In genomic region chr4:46085223-46085811, GRCm38 (mm10) we compare ENCODE assay signal across 11 mouse cellular contexts. TPM values are rescaled to one million over a fixed set of nuclear protein-coding genes. Genes with fewer than 3 reads are reported as not detected.
DNase-seq lines count a peak whose midpoint lies in the region; ATAC-seq lines count a peak whose summit lies in the region.
"Had no signal": no experiment of that assay in that cellular context is flagged by ENCODE, and none has a peak within 500 bp of the region (broad histone marks: within the 10 kb centered on the region; RNA-seq: fewer than 3 reads in every experiment).

No protein-coding gene starts in this region.

- H3K27ac ChIP-seq in heart, embryonic 10.5 days: 0 out of 2 replicates have a peak overlapping the region, but pooled peaks have one; percentile 7
- no peak overlapping the region; the same call in 1 of the 2 replicates for H3K27ac ChIP-seq in heart, embryonic 11.5 days (ENCODE audit: low read depth, low read length)
- no peak overlapping the region for H3K27ac ChIP-seq in midbrain, embryonic 11.5 days (ENCODE audit: low read depth, low read length)
- no peak overlapping the region; the same call in 1 of the 2 replicates for H3K27ac ChIP-seq in midbrain, embryonic 13.5 days
- H3K27ac ChIP-seq in embryonic facial prominence, embryonic 15.5 days (replicated peaks): peak overlapping the region; percentile 44; the same call in 1 of the 2 replicates
- H3K27ac ChIP-seq: forebrain, embryonic 15.5 days; liver, embryonic 12.5 days had no signal

- peaks cover 40% of the 10 kb centered on the region for H3K4me1 ChIP-seq in heart, embryonic 10.5 days
- peaks cover 7% of the 10 kb centered on the region for H3K4me1 ChIP-seq in heart, embryonic 11.5 days (ENCODE audit: control insufficient read depth, insufficient read depth, low read length)
- H3K4me1 ChIP-seq in midbrain, embryonic 11.5 days (ENCODE audit: control insufficient read depth, insufficient read depth, low read length): no peaks in the 10 kb centered on the region
- H3K4me1 ChIP-seq in midbrain, embryonic 13.5 days (replicated peaks): peaks cover 16% of the 10 kb centered on the region
- peaks cover 17% of the 10 kb centered on the region for H3K4me1 ChIP-seq in embryonic facial prominence, embryonic 15.5 days
- H3K4me1 ChIP-seq: forebrain, embryonic 15.5 days had no signal

- H3K9ac ChIP-seq in heart, embryonic 11.5 days (ENCODE audit: low read depth, low read length): no peak overlapping the region
- H3K9ac ChIP-seq in midbrain, embryonic 11.5 days (ENCODE audit: low read length): no peak overlapping the region
- H3K9ac ChIP-seq in midbrain, embryonic 13.5 days (replicated peaks): no peak overlapping the region
- H3K9ac ChIP-seq in embryonic facial prominence, embryonic 15.5 days: no peak overlapping the region
- H3K9ac ChIP-seq: forebrain, embryonic 15.5 days; liver, embryonic 12.5 days had no signal

- ATAC-seq in heart, embryonic 11.5 days (replicated peaks; ENCODE audit: insufficient number of reproducible peaks, low FRiP score, low TSS enrichment): no peak
- ATAC-seq in midbrain, embryonic 11.5 days (ENCODE audit: low FRiP score): no peak
- no peak for ATAC-seq in midbrain, embryonic 13.5 days
- no peak for ATAC-seq in embryonic facial prominence, embryonic 15.5 days (ENCODE audit: insufficient number of reproducible peaks, low FRiP score, low TSS enrichment, low read depth)
- ATAC-seq: activated CD4-positive, CD25-positive, alpha-beta regulatory T cell, adult 4 months; forebrain, embryonic 15.5 days; liver, embryonic 12.5 days had no signal

- no peak overlapping the region for H3K4me3 ChIP-seq in heart, embryonic 10.5 days
- no peak overlapping the region for H3K4me3 ChIP-seq in heart, embryonic 11.5 days (ENCODE audit: low read depth, low read length)
- no peak overlapping the region for H3K4me3 ChIP-seq in midbrain, embryonic 11.5 days (ENCODE audit: low read depth, low read length)
- no peak overlapping the region for H3K4me3 ChIP-seq in midbrain, embryonic 13.5 days (replicated peaks)
- no peak overlapping the region for H3K4me3 ChIP-seq in embryonic facial prominence, embryonic 15.5 days (replicated peaks)
- H3K4me3 ChIP-seq: forebrain, embryonic 15.5 days; liver, embryonic 12.5 days had no signal

- no peaks in the 10 kb centered on the region for H3K9me3 ChIP-seq in heart, embryonic 10.5 days
- no peaks in the 10 kb centered on the region for H3K9me3 ChIP-seq in heart, embryonic 11.5 days (replicated peaks; ENCODE audit: control insufficient read depth, low read length)
- H3K9me3 ChIP-seq in midbrain, embryonic 11.5 days (ENCODE audit: control insufficient read depth, low read length): no peaks in the 10 kb centered on the region
- no peaks in the 10 kb centered on the region for H3K9me3 ChIP-seq in midbrain, embryonic 13.5 days
- no peaks in the 10 kb centered on the region for H3K9me3 ChIP-seq in embryonic facial prominence, embryonic 15.5 days (replicated peaks)
- H3K9me3 ChIP-seq: forebrain, embryonic 15.5 days; liver, embryonic 12.5 days had no signal

- H3K36me3 ChIP-seq in heart, embryonic 10.5 days: peaks cover 66% of the 10 kb centered on the region
- H3K36me3 ChIP-seq in heart, embryonic 11.5 days (ENCODE audit: control insufficient read depth, insufficient read depth, low read length): peaks cover 15% of the 10 kb centered on the region
- no peaks in the 10 kb centered on the region for H3K36me3 ChIP-seq in midbrain, embryonic 11.5 days (ENCODE audit: control insufficient read depth, insufficient read depth, low read length)
- no peaks in the 10 kb centered on the region for H3K36me3 ChIP-seq in midbrain, embryonic 13.5 days
- H3K36me3 ChIP-seq in embryonic facial prominence, embryonic 15.5 days: no peaks in the 10 kb centered on the region
- H3K36me3 ChIP-seq: forebrain, embryonic 15.5 days had no signal

- DNase-seq in heart, embryonic 10.5 days (ENCODE audit: low spot score): no peak
- DNase-seq in midbrain, embryonic 11.5 days (ENCODE audit: low spot score, missing footprints): peak; percentile 69
- DNase-seq in skeletal muscle tissue, adult 2 months (ENCODE audit: low read depth, low spot score): peak; percentile 39
- no peak for DNase-seq in lung, postnatal 25 days (ENCODE audit: low spot score)
- no peak for DNase-seq in layer of hippocampus, postnatal 36 days

- WGBS in heart, embryonic 10.5 days: 61% methylated on average over 9 of the region's 9 CpGs
- WGBS in heart, embryonic 11.5 days (ENCODE audit: insufficient replicate concordance): 63% methylated on average over 9 of the region's 9 CpGs
- WGBS in midbrain, embryonic 11.5 days: 65% methylated on average over 9 of the region's 9 CpGs
- WGBS in midbrain, embryonic 13.5 days: 55% methylated on average over 9 of the region's 9 CpGs
- WGBS in embryonic facial prominence, embryonic 15.5 days: 55% methylated on average over 9 of the region's 9 CpGs

- no peaks in the 10 kb centered on the region for H3K27me3 ChIP-seq in heart, embryonic 10.5 days (ENCODE audit: insufficient read depth, poor library complexity, severe bottlenecking)
- H3K27me3 ChIP-seq in heart, embryonic 11.5 days (ENCODE audit: control insufficient read depth, insufficient read depth, low read length): no peaks in the 10 kb centered on the region
- no peaks in the 10 kb centered on the region for H3K27me3 ChIP-seq in midbrain, embryonic 11.5 days (ENCODE audit: control insufficient read depth, insufficient read depth, low read length)
- no peaks in the 10 kb centered on the region for H3K27me3 ChIP-seq in midbrain, embryonic 13.5 days
- no peaks in the 10 kb centered on the region for H3K27me3 ChIP-seq in embryonic facial prominence, embryonic 15.5 days
- H3K27me3 ChIP-seq: forebrain, embryonic 15.5 days; liver, embryonic 12.5 days had no signal

- H3K4me2 ChIP-seq in heart, embryonic 11.5 days: no peak overlapping the region
- no peak overlapping the region for H3K4me2 ChIP-seq in midbrain, embryonic 11.5 days
- no peak overlapping the region for H3K4me2 ChIP-seq in midbrain, embryonic 13.5 days (replicated peaks)
- no peak overlapping the region for H3K4me2 ChIP-seq in embryonic facial prominence, embryonic 15.5 days (replicated peaks)
- H3K4me2 ChIP-seq: forebrain, embryonic 15.5 days; liver, embryonic 12.5 days had no signal

RNA-seq across cellular contexts. Expression of gene Tmod1, which starts 46.6 kb away (rescaled TPM):
- 132 and 215 TPM in 2 replicates for polyA plus RNA-seq in heart, embryonic 10.5 days (2016; fragmentation: Nextera tagmentation; extraction: Ambion mirVana)
- 203 and 215 TPM in 2 replicates for polyA plus RNA-seq in heart, embryonic 11.5 days (2014; fragmentation: Nextera tagmentation; extraction: Ambion mirVana)
- 2.7 and 3.4 TPM in 2 replicates for polyA plus RNA-seq in midbrain, embryonic 11.5 days (2014; fragmentation: Nextera tagmentation; extraction: Ambion mirVana)
- 0.39 and 0.76 TPM in 2 replicates for polyA plus RNA-seq in midbrain, embryonic 13.5 days (2015; fragmentation: Nextera tagmentation; extraction: Ambion mirVana)
- 13.4 and 14.0 TPM in 2 replicates for polyA plus RNA-seq in embryonic facial prominence, embryonic 15.5 days (2015; fragmentation: Nextera tagmentation; extraction: Ambion mirVana)
- total RNA-seq in layer of hippocampus, postnatal 36 days (2021): 10 to 100 TPM; 20.4 to 21.4 TPM

RNA-seq across cellular contexts. Expression of gene Ncbp1, which starts 53.1 kb away (rescaled TPM):
- 67.1 and 83.5 TPM in 2 replicates for polyA plus RNA-seq in heart, embryonic 10.5 days (2016; fragmentation: Nextera tagmentation; extraction: Ambion mirVana)
- polyA plus RNA-seq in heart, embryonic 11.5 days (2014; fragmentation: Nextera tagmentation; extraction: Ambion mirVana): 59.1 and 67.4 TPM in 2 replicates
- 143 and 161 TPM in 2 replicates for polyA plus RNA-seq in midbrain, embryonic 11.5 days (2014; fragmentation: Nextera tagmentation; extraction: Ambion mirVana)
- polyA plus RNA-seq in midbrain, embryonic 13.5 days (2015; fragmentation: Nextera tagmentation; extraction: Ambion mirVana): 97.4 and 98.3 TPM in 2 replicates
- polyA plus RNA-seq in embryonic facial prominence, embryonic 15.5 days (2015; fragmentation: Nextera tagmentation; extraction: Ambion mirVana): 69.8 TPM in 2 replicates
- total RNA-seq in layer of hippocampus, postnatal 36 days (2021): 10 to 100 TPM; 56.7 to 61.8 TPM

RNA-seq across cellular contexts. Expression of gene Tstd2, which starts 53.2 kb away (rescaled TPM):
- polyA plus RNA-seq in heart, embryonic 10.5 days (2016; fragmentation: Nextera tagmentation; extraction: Ambion mirVana): 40.5 and 40.7 TPM in 2 replicates
- 23.4 and 26.6 TPM in 2 replicates for polyA plus RNA-seq in heart, embryonic 11.5 days (2014; fragmentation: Nextera tagmentation; extraction: Ambion mirVana)
- polyA plus RNA-seq in midbrain, embryonic 11.5 days (2014; fragmentation: Nextera tagmentation; extraction: Ambion mirVana): 36.1 and 36.7 TPM in 2 replicates
- polyA plus RNA-seq in midbrain, embryonic 13.5 days (2015; fragmentation: Nextera tagmentation; extraction: Ambion mirVana): 44.1 and 47.4 TPM in 2 replicates
- polyA plus RNA-seq in embryonic facial prominence, embryonic 15.5 days (2015; fragmentation: Nextera tagmentation; extraction: Ambion mirVana): 30.1 and 42.0 TPM in 2 replicates
- total RNA-seq in layer of hippocampus, postnatal 36 days (2021): 10 to 100 TPM; 17.8 to 19.4 TPM

Comparison
In these comparisons a context has a peak if more than half of its experiments do, and no peak if none do; other contexts are left out.
1. H3K27ac ChIP-seq: peak in heart, embryonic 10.5 days (single experiment) and embryonic facial prominence, embryonic 15.5 days (single experiment); none in heart, embryonic 11.5 days (single experiment), midbrain, embryonic 11.5 days (single experiment) and midbrain, embryonic 13.5 days (single experiment).
2. DNase-seq: peak in midbrain, embryonic 11.5 days (single experiment) and skeletal muscle tissue, adult 2 months (single experiment); none in heart, embryonic 10.5 days (single experiment), lung, postnatal 25 days (single experiment) and layer of hippocampus, postnatal 36 days (0 of 2).